Mouse (Mus musculus): Measurements from ENCODE around the gene Ikbkg. TPM values are rescaled to one million over a fixed set of nuclear protein-coding genes. Genes with fewer than 3 reads are reported as not detected.

The Ikbkg gene
- polyA plus RNA-seq (2015; fragmentation: Nextera tagmentation; extraction: Ambion mirVana) = 11.6 and 14.1 TPM in 2 replicates

GRCm38 (mm10) chrX:74392535-74393443 is at the start of gene Ikbkg, which contains the start of gene Fam3a:
Ikbkg (plus strand) TSS chrX:74393290.
Fam3a (minus strand) TSS chrX:74393272.

GRCm38 (mm10) chrX:74353467-74353770 is 39.7 kb upstream of the Ikbkg start, which contains the start of gene Lage3:
Lage3 (minus strand) TSS chrX:74353618.

GRCm38 (mm10) chrX:74372888-74373549 is 20.1 kb upstream of the Ikbkg start, which contains the start of the genes Ubl4a and Slc10a3:
Ubl4a (minus strand) TSS chrX:74373218.
Slc10a3 (minus strand) TSS chrX:74373349.

GRCm38 (mm10) chrX:74428826-74429276 is 35.8 kb downstream of the Ikbkg start, which contains the start of gene G6pdx:
G6pdx (minus strand) TSS chrX:74429194.

GRCm38 (mm10) chrX:74481349-74481885 is 88.3 kb downstream of the Ikbkg start, which contains the start of gene Gm6880:
Gm6880 (minus strand) TSS chrX:74481399.

Other genes starting within 250 kb of the Ikbkg start
- not detected in 2 replicates for gene Tex28, start 225.5 kb upstream of the Ikbkg start, polyA plus RNA-seq (2015; fragmentation: Nextera tagmentation; extraction: Ambion mirVana)
- gene Tktl1, start 216.0 kb upstream of the Ikbkg start, polyA plus RNA-seq (2015; fragmentation: Nextera tagmentation; extraction: Ambion mirVana) = 0.05 TPM in 1 of 2 replicates, not detected in the other
- gene Flna, start 143.5 kb upstream of the Ikbkg start, polyA plus RNA-seq (2015; fragmentation: Nextera tagmentation; extraction: Ambion mirVana) = 107 and 134 TPM in 2 replicates
- 14.7 and 15.4 TPM in 2 replicates for gene Emd, start 138.6 kb upstream of the Ikbkg start, polyA plus RNA-seq (2015; fragmentation: Nextera tagmentation; extraction: Ambion mirVana)
- gene Rpl10, start 122.5 kb upstream of the Ikbkg start, polyA plus RNA-seq (2015; fragmentation: Nextera tagmentation; extraction: Ambion mirVana) = 740 and 747 TPM in 2 replicates
- gene Taz, start 111.4 kb upstream of the Ikbkg start, polyA plus RNA-seq (2015; fragmentation: Nextera tagmentation; extraction: Ambion mirVana) = 42.8 and 48.5 TPM in 2 replicates
- 27.8 and 31.3 TPM in 2 replicates for gene Dnase1l1, start 111.0 kb upstream of the Ikbkg start, polyA plus RNA-seq (2015; fragmentation: Nextera tagmentation; extraction: Ambion mirVana)
- 71.8 and 82.1 TPM in 2 replicates for gene Atp6ap1, start 96.2 kb upstream of the Ikbkg start, polyA plus RNA-seq (2015; fragmentation: Nextera tagmentation; extraction: Ambion mirVana)
- gene Gdi1, start 88.3 kb upstream of the Ikbkg start, polyA plus RNA-seq (2015; fragmentation: Nextera tagmentation; extraction: Ambion mirVana) = 59.5 and 73.3 TPM in 2 replicates
- gene Fam50a, start 80.3 kb upstream of the Ikbkg start, polyA plus RNA-seq (2015; fragmentation: Nextera tagmentation; extraction: Ambion mirVana) = 35.4 and 36.9 TPM in 2 replicates
- 1.1 and 1.8 TPM in 2 replicates for gene Plxna3, start 64.2 kb upstream of the Ikbkg start, polyA plus RNA-seq (2015; fragmentation: Nextera tagmentation; extraction: Ambion mirVana)
- 74.6 and 77.4 TPM in 2 replicates for gene Lage3, start 39.7 kb upstream of the Ikbkg start, polyA plus RNA-seq (2015; fragmentation: Nextera tagmentation; extraction: Ambion mirVana)
- gene Ubl4a, start 20.1 kb upstream of the Ikbkg start, polyA plus RNA-seq (2015; fragmentation: Nextera tagmentation; extraction: Ambion mirVana) = 46.3 and 50.9 TPM in 2 replicates
- gene Slc10a3, start 19.9 kb upstream of the Ikbkg start, polyA plus RNA-seq (2015; fragmentation: Nextera tagmentation; extraction: Ambion mirVana) = 9.6 and 11.5 TPM in 2 replicates
- gene Fam3a, start within 50 bp of the Ikbkg start, polyA plus RNA-seq (2015; fragmentation: Nextera tagmentation; extraction: Ambion mirVana) = 10.6 and 14.6 TPM in 2 replicates
- 49.6 and 52.9 TPM in 2 replicates for gene G6pdx, start 35.9 kb downstream of the Ikbkg start, polyA plus RNA-seq (2015; fragmentation: Nextera tagmentation; extraction: Ambion mirVana)
- gene Gm6880, start 88.1 kb downstream of the Ikbkg start, polyA plus RNA-seq (2015; fragmentation: Nextera tagmentation; extraction: Ambion mirVana) = not detected in 2 replicates
- gene Olfr1326-ps1, start 181.6 kb downstream of the Ikbkg start, polyA plus RNA-seq (2015; fragmentation: Nextera tagmentation; extraction: Ambion mirVana) = not detected in 2 replicates
- not detected in 2 replicates for gene Olfr1325, start 199.4 kb downstream of the Ikbkg start, polyA plus RNA-seq (2015; fragmentation: Nextera tagmentation; extraction: Ambion mirVana)

All from spleen, postnatal 0 days (tissue).